Mouse (Mus musculus): Measurements from ENCODE around the gene Rgs9bp. TPM values are rescaled to one million over a fixed set of nuclear protein-coding genes. Genes with fewer than 3 reads are reported as not detected.
"Not testable (repeated sequence)": the region's sequence is repeated elsewhere in the genome, so short reads cannot be mapped to it uniquely, and the experiment has no call there.

Gene Rgs9bp
- total RNA-seq, 2 experiments from 2014 or later: 0.68 to 1.7 TPM

DNA sequence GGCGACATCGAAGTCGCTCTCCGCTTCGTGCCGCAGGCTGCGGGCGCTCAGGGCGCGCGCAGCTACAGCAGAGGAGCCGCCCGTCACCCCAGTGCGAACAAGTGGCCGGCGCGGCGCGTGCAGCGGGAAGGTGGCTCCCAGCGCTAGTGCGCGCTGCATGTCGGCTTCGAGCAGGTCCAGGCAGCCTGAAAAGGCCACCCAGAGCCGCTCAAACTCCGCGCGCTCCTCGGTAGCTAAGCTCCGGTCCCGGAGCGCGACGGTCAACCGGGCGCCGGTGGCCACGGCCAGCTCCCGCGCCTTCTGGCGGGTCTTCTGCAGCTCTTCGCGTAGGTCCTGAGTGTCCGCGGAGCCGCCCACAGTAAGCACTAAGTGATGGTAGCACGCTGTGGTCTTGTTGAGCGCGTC, 594 bp downstream of the Rgs9bp start:
- ATAC-seq (replicated peaks; ENCODE audit: low FRiP score, poor library complexity, severe bottlenecking): no peak

DNA sequence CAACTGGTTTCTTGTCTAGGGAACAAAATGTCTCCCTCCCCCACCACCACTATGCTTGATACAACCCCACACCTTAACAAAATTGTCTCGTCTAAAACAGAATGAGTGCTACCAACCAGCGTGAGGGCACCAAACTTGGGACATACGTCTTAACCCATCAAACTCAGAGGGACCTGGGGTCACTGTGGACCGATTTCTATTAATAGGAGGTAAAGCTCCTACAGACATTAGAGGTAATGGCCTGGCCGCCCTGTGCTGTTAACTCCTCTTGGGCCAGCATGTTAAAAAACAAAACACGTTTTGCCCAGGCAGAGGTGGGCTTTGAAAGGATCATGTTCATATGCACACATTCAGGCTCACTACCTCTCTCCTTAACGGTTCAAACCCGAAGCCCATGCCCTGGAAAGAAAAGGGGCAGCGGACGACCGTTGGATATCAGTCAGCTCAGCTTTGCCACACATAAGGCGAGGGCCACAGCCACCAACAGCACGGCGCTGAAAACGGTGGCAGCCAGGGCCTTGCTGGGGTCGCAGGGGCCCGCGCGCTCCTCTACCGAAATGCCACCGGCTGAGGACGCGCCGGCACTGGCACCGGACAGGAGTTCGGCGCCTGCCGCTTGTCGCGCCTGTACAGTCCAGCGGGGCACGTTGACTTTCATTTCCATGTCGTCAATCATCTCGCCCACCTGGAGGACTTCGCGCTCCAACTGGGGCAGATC, 1.2 kb downstream of the Rgs9bp start:
- no peak for ATAC-seq (replicated peaks; ENCODE audit: low FRiP score, poor library complexity, severe bottlenecking)

DNA sequence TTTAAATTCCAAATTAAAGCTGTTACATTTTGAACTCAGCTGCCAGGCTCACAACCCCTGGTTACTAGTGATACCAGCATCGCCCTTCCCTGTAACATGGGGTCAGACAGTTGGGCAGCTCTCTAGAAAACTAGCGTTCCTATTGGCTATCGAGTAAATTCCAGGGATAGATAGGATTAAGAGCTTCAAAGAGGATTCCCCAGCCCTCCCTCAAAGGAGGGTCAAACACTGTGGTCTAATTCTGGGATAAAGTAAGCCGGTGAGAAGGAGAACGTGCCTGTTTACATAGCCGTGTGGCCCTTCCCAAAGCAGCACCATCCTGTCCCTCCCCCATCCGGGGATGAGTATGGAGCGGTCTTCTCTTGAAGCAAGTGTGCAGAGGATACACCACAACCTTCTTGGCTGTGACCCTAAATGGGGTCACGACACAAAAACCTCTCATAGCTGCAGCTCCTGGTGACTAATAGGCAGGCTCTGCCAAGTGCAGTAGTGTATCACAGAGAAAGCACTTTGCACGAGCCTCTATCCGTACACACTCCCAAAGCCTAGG, 1.8 kb downstream of the Rgs9bp start:
- no peak for ATAC-seq (replicated peaks; ENCODE audit: low FRiP score, poor library complexity, severe bottlenecking)

DNA sequence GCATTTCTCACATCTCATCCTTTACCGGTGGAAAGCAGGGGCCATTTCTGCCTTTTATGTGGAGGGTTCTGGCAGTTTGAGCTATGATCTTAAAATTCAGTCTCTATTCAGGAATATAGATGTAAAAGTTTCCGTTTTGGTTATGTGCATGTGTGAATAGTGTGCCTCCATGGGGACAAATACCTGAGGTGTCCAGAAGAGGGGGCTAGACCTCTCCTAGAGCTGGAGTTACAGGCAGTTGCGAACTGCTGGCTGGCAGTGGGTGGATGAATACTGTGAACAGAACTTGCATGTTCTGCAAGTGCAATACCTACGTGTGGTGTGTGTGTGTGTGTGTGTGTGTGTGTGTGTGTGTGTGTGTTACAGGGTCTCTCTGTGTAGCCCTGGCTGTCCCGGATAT, 2.7 kb downstream of the Rgs9bp start:
- no peak for ATAC-seq (replicated peaks; ENCODE audit: low FRiP score, poor library complexity, severe bottlenecking)

DNA sequence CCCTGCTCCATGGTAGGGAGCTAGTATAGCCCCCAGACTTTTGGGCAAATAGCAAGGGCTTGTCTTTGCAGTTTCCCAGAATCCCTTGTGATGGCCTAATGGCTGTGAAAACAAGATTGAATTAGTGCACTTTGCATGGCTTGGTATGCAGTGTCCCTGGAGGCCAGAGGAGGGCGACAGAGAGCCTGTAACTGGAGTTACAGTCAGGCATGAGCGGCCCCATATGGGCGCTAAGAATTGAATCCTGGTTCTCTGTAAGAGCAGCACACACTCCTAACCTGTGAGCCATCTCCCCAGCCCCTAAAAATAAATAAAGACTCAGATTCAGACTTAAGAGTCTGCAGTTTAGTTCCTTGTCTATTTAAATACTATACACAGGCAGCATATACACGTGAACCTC, 5.5 kb downstream of the Rgs9bp start:
- peak; percentile 78 for ATAC-seq (replicated peaks; ENCODE audit: low FRiP score, poor library complexity, severe bottlenecking)

GRCm38 (mm10) chr7:35570883-35571282, 14.5 kb downstream of the Rgs9bp start:
- ATAC-seq (replicated peaks; ENCODE audit: low FRiP score, poor library complexity, severe bottlenecking): not testable (repeated sequence)

- ATAC-seq (replicated peaks; ENCODE audit: low FRiP score, poor library complexity, severe bottlenecking): not testable (repeated sequence)
These were observed 15.7 kb downstream of the Rgs9bp start for GRCm38 (mm10) chr7:35569724-35570123.

- ATAC-seq (replicated peaks; ENCODE audit: low FRiP score, poor library complexity, severe bottlenecking): not testable (repeated sequence)
These were observed 19.4 kb downstream of the Rgs9bp start for GRCm38 (mm10) chr7:35565965-35566364.

DNA sequence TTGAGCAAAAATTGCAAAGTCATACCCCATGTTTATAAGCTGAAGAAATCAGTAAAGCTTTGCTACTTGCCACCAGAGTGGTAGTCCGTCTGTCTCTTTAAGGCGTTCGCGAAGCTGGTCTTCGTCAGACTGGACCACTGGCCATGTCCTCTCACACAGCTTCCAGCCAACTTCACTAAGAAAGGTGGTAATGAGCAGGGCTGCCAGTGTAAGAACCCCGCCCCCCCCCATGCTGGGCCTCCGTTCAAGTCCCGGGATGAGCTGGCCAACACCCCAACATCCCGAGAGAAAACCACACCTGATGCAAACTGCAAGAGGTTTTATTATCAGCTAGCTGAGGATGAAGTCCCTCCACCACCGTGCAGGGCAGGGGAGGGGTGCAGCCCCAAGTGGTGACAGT, 20.5 kb downstream of the Rgs9bp start:
- not testable (repeated sequence) for ATAC-seq (replicated peaks; ENCODE audit: low FRiP score, poor library complexity, severe bottlenecking)

- ATAC-seq (replicated peaks; ENCODE audit: low FRiP score, poor library complexity, severe bottlenecking): no peak
These were observed 21.1 kb downstream of the Rgs9bp start for GRCm38 (mm10) chr7:35564067-35564865.

GRCm38 (mm10) chr7:35563071-35563470, 22.3 kb downstream of the Rgs9bp start:
- ATAC-seq (replicated peaks; ENCODE audit: low FRiP score, poor library complexity, severe bottlenecking): no peak

DNA sequence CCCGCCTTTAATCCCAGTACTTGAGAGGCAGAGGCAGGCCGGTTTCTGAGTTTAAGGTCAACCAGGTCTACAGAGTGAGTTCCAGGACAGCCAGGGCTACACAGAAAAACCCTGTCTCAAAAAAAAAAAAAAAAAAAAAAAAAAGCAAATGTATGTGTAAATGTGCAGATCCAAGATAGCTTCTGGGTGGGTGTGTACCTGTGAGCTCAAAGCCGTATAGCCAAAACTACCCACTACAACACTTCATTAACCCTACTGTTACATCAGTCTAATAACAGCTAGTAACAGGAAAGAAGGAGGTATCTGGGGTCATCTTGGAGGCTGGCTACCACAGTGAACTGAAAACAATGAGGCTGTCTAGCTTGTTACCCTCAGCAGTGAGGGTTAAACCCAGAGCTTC, 25.5 kb downstream of the Rgs9bp start:
- peak; percentile 71 for ATAC-seq (replicated peaks; ENCODE audit: low FRiP score, poor library complexity, severe bottlenecking)

- no peak for ATAC-seq (replicated peaks; ENCODE audit: low FRiP score, poor library complexity, severe bottlenecking)
These were observed 26.7 kb downstream of the Rgs9bp start for GRCm38 (mm10) chr7:35558681-35559080.

GRCm38 (mm10) chr7:35557577-35557976, 27.8 kb downstream of the Rgs9bp start:
- no peak for ATAC-seq (replicated peaks; ENCODE audit: low FRiP score, poor library complexity, severe bottlenecking)

DNA sequence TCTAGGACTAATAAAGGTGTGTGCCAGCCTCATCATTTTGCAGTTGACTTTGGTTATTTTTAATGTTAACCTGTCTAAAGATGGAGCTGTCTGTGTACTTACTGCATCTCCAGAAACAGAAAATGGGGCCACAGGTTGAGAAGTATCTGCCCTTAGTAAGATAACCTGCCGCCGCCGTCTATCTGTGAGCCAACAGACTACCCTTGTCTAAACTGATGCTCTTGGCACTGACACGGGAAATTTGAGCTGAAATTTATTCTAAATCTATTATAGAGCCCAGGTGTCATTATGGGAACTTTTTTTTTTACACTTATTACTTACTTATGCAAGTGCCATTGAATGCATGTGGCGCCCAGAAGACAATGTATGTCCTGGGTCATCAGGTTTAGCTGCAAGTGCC, 28.5 kb downstream of the Rgs9bp start:
- peak; percentile 57 for ATAC-seq (replicated peaks; ENCODE audit: low FRiP score, poor library complexity, severe bottlenecking)

DNA sequence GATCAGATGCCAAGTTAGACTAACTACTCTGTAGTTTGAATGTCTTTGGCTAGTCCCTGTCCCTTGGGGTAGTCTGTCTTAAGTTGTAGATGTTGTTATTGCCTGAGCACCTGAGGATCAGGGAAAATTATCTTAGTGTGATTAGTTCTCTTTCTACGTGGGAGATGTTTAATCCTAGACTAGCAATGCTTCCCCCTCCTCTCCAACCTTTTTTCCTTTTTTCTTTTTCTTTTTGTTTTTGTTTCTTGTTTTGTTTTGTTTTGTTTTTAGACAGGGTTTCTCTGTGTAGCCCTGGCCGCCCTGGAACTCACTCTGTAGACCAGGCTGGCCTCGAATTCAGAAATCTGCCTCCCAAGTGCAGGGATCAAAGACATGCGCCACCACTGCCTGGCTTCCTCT, 29.2 kb downstream of the Rgs9bp start, which contains the start of gene Nudt19:
TSS of gene Nudt19 (minus strand) at position 100 of the 399 bp plus-strand sequence.
- no peak for ATAC-seq (replicated peaks; ENCODE audit: low FRiP score, poor library complexity, severe bottlenecking)

GRCm38 (mm10) chr7:35555224-35556204, 29.9 kb downstream of the Rgs9bp start:
- peak; percentile 71 for ATAC-seq (replicated peaks; ENCODE audit: low FRiP score, poor library complexity, severe bottlenecking)

DNA sequence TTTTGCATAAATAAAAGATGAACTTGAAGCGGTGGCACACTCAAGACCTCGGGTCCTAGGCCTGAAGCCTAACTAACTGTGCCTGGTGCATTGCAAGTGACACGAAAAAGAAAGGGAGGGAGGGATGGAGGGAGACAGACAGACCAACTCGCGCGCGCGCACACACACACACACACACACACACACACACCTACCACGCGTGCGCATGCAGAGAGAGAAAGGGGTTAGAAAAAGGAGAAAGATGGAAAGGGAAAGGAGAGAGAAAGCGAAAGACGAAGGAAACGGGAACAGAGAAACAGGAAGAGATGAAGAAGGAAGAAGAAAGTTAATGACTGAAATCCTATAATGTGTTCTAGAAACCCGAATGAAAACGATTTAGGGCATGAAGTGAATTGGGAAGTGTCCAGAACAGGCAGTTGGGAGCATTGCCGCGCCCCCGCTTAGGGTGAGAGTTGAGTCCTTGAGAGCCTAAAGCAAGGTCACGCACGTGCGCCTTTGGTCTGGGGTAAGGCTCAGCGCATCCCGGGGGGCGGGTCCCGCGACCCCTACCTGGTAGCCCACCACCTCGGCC, 30.7 kb downstream of the Rgs9bp start:
- ATAC-seq (replicated peaks; ENCODE audit: low FRiP score, poor library complexity, severe bottlenecking): peak; percentile 11

Data from erythroblast, adult 5-6 weeks (primary cell).